Mouse (Mus musculus): Measurements from ENCODE around the gene Spata5. TPM values are rescaled to one million over a fixed set of nuclear protein-coding genes. Genes with fewer than 3 reads are reported as not detected.
A peak's percentile ranks its signal among the peaks of the same experiment; 100 is the strongest.
"Not testable (repeated sequence)": the region's sequence is repeated elsewhere in the genome, so short reads cannot be mapped to it uniquely, and the experiment has no call there.

The Spata5 gene
- total RNA-seq, 2 experiments from 2014 or later = 25.9 to 27.6 TPM

DNA sequence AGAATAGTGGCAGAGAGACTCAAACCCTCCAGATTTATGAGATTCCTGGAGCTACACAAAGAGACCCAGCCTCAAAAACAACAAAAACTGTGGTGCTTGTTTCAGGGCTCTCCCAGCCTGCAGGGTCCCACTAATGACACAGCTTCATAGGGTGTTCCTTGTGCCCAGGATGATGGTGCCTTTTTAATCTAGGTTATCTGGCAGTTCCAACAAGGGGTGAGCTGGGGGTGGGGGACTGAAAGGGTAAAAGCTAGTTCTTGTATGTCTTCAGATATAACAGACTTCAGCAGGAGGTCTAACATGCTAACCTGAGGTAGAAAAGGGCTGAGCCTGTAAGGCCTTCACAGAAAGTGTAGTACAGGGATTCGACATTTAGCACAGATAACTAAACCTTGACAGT is 149.1 kb downstream of the Spata5 start:
- no peak for DNase-seq (ENCODE audit: low spot score in 2 of 2)

DNA sequence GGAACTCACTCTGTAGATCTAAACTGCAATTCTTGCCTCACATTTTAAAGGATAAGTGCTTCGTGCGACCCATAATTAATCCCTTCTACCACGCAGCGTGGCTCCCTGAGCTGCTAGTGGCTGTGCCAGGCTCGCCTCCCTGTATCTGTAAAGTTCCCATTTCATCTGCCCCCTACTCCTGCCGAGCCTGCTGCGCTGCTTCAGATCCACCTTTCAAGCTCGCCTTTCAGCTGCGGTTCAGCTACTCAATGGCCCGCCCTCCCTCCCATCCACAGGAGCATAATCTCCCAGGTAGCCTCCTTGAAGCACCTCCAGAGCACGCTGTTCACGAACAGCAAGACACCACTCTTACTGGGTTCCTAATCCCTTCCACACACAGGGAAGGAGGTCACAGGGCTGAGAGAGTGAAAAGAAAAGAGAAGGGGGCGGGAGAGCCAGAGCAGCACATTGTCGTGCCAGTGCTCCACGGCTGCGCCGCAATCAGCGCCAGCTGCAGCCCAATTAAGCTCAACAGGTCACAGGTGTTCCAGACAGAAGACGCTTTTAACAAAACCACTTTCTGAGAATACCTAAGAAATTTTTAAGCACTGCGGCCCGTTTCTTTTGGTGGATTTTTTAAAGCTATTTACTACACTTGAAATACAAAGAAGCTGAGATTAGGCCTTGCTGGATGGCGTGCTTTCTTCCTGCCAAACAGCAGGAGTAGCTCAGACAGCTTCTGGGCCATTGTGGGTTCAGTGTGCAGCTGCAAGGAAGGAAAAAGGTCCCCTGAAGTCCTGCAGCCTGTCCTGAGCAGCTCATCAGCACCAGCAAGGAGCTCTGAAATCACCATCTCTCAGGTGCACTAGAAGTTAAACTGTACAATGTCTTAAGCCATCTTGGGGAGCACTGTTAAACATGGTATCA is 150.2 kb downstream of the Spata5 start:
- no peak for DNase-seq (ENCODE audit: low spot score in 2 of 2)

DNA sequence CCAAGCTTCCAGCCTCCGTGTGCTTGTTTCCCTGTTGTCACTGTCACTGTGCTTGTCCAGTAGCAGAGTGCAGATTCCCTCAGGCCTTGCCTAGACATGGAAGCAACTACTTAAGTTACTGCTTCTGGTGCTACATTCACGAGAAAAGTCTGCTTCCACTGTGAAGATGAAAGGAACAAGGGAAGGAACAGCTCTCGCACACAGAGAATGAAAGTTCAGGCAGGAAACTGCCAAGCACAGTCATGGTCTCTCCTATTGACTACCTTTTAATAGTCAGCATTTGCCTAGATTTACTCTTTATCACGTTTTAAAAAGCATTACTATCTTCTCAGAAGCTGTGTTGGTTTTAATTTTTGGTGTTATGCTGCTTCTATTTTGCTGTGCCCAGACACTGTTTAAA is 151.9 kb downstream of the Spata5 start:
- no peak for DNase-seq (ENCODE audit: low spot score in 2 of 2)

DNA sequence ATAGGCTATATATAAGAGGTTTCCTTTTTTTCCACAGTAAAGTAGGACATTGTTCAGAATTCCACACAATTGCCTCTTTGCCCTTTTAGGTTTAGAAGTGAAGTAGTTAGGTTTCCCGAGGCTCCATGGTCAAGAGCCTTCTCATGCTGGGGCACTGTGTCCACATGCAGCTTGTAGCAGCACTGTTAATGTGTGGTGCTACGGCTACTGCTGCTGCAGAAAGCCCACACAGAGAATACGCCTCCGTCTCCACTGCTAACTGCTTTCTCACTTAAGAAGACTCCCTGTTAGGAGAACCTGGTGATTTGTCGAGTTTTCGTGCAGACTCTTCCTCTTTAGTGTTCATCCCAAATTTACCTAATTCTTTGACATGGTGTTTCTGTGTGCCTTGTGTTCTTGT is 152.4 kb downstream of the Spata5 start:
- no peak for DNase-seq (ENCODE audit: low spot score in 2 of 2)

DNA sequence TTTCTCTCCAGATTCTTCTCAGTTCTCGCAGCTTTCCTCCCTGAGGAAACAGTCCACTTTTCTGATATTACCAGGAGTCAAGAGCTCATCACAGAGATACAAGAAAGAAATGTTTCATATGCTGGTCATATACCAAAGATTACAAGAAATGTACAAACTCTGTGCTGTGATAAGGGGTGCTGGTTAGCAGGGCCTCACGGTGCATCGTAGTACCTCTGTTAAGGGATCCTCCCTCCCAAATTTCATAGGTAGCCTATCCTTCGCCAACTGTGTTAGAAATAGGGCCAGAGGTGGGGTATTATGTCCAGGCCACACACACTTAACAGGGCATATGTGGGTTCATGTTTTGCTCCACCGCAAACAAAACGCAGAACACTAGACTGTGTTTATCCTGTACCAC is 157.1 kb downstream of the Spata5 start:
- no peak for DNase-seq (ENCODE audit: low spot score in 2 of 2)

DNA sequence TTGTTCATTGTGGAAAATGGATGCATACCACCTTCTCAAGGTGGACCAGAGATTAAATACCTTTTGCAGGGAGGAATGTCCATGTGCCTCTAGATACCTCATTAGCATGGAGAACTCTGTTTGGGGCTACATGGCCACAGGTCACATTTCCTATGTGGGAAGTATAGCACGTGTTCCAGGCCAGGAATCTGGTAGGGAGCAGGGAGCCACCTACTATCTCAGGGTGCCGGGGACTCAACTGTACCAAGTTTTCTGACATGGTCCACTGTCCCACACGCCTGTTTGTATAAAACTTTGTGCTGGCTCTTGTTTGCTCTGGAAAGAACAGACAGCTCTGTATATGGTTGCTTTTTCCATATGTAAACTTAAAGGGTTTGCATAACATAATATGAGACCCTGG is 158.0 kb downstream of the Spata5 start:
- no peak for DNase-seq (ENCODE audit: low spot score in 2 of 2)

DNA sequence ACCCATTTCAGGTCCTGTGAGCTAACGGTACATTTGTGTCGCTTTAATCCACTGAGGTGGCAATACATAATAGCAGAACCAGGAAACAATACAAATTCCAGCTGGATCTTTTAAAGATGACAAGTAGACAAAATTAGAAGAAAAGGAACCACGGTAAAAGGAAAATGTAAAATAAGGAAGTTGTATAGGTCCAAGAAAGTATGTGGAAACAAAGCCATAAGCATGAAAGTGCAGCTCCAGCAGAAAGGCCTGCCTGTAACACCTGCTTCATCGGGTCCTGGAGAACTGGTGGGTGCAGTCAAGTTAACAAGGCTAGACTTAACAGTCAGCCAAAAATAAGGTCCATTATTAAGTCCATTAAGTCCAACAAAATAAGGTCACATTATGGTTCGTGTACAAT is 164.9 kb downstream of the Spata5 start:
- no peak for DNase-seq (ENCODE audit: low spot score in 2 of 2)

DNA sequence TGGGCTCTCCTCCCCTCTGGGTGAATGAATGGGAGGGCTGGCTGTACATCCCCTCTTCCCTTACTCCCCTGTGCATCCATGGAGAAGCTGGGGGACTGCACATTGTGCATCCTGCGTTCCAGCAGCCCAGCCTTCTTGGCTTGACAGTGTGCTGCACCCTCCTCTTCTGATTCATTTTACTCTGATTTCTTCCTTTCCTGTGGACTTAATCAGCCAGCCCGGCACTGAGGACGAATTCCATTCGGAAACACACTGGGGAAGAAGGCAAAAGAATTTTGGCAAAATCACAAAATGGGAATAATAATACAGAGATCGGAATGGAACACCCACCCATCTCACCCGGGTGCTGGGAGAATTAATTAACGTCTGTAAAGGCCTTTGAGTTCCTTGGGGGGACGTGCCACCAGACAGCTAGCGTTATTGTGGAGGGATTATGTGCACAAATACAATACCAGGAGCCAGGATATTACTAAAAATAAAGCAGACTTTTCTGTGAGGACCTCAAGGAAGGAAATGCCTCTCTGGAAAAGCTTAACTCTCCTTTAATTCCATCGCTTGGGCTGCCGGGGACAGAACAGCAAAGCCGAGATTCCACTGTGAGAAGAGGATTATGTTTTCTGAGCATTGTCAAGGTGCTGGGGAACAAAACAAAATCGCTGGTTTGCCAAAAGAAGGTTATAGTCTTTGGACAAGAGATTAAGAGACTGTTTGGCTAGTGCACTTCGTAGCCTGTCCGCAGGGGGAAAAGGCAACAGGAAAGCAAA is 166.5 kb downstream of the Spata5 start:
- peak in 1 of 2 experiments; percentile 45 for DNase-seq (ENCODE audit: low spot score in 2 of 2)

DNA sequence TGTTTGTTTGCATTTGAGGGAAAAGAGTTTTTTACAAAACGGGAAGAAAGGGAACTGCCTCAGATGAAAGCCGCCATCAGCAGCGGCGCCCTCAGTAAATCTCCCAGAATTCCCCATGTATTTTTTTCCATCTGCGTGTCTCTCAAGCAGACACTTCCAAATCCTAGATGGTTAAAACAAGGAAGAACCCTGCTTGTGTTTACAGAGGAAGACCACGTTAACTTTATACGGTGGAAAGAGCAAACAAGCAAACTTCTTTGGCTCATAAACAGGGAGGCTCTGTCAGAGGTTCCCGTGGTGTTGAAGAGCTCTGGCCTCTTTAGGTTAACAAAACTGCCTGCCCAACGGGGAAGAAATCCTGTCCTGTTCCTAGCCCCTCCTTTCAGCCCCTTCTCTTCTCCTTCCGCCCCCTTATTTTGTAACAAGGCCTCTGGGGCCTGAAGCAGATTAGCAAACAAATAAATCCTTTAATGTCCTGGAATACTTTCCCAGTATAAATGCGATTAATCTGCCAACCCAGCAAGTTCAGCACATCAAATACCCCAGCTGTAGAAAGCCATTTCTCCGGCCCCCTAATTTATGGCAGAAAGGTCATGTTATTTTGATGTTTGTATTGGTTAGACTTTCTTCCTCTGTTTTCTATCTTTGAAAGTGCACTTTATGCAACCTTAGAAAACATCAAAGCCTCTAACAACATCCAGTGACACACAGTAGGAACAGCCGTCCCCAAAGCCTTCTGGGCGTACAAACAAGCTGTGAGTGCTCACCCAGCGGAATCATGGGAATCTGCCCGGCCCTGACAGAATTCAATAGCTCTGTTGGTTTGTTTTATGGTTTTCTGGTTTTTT is 167.3 kb downstream of the Spata5 start:
- no peak for DNase-seq (ENCODE audit: low spot score in 2 of 2)

DNA sequence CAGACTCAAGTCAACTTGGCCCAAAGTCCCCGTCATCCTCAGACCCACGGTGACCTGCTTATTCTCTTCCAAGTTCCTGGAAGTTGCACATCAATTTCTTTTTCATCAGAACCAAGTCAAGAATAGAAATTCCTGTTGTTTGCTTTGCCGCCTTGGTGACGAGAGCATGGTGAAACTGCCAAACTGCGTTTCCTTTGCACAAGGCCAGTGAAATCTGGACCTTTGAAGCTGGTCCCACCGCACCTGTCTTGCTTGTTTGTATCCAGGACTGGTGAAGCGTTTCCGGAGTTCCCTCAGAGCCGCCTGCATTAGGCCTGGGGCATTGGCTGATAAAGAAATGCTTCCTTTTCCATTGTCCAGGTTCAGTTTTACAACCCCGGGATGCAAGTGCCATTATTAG is 176.0 kb downstream of the Spata5 start:
- no peak for DNase-seq (ENCODE audit: low spot score in 2 of 2)

DNA sequence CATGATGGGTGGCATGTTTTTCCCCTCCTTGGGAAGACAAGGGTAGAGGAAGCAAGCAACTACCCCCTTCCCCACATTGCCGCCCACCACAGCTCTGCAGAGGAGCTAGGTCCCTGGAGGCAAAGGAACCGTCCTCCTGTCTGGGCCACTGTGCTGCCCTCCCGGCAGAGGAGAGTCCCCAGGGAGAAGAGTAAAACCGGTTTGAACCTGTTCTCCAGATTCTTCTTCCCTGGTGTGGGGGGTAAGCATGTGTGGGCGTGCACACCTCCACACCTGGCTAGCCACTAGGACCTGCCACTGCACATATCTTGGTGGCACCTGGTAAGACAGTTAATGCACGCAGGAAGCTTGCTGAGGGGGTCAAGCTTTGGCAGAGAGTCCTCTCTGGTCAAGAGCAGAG is 176.8 kb downstream of the Spata5 start:
- no peak for DNase-seq (ENCODE audit: low spot score in 2 of 2)

DNA sequence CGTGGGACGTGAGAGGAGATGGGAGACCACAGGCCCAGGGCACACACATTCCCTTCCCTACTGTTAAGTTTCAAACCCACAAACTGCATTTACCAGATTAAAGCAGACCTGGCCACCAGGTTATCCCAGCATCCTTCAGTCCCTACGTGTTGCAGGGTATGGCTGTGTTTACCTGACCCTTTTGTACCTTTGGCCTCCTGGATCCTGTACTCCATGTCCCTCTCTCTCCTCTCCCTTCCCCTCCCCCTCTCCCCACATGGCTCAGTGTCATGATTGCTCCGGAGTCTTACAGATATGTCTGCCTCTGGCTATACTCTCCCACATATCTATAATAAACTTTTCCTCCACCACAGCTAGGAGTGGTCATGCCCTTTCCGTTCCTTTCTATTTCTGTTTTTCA is 177.5 kb downstream of the Spata5 start:
- DNase-seq (ENCODE audit: low spot score in 2 of 2) = no peak

DNA sequence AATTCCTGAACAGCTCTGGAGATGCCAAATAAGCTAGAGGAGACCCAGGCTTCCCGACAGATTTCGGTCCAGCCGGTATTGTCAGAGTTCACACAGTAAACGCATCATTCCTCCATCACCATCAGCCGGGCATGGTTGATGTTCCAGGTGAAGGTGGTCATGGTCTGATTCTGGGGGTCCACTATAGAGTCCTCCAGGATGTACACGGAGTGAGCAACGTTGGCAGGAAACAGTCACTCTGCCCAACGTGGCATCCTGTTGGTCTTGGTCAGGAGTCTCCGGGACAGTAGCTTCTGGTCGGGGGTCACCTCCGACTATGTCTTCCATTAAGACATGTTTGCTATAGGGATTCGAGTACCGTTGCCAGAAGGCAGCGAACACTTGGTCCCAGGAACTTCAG is 179.9 kb downstream of the Spata5 start:
- DNase-seq (ENCODE audit: low spot score in 2 of 2) = not testable (repeated sequence)

DNA sequence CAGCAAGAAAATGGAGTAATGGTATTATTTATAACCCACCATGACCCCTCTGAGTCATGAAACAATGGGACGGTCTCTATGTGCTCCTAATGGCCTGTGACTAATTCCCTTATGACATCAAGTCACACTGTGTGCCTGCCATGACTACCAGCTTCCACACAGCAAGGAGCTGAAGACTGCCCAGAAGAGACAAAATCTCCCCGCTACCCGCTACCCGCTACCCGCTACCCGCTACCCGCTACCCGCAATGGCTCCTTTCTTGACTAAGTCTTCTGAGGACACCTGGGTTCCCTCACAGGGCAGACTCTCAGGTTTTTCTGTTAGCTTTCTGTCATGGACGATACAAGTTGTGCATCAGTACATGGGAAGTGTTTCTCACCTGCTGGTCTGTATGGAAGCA is 182.7 kb downstream of the Spata5 start:
- DNase-seq (ENCODE audit: low spot score in 2 of 2) = no peak

DNA sequence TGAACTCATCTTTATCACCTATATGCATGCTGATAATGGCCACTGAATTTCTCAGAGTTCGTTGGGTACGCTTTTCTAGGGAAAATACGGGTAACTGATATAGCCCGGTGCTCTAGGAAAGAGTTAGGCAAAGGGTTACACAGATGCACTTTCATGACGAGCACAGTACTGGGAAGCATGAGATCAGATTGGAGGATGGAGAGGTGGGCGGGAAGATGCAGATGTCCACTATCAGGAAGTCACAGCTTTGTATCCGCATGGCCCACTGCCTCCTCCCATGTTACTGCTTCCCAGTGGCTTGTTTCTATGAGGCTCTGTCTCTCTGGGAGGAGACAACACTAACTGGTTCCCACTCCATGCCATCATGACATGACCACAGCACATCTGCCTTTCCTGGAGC is 183.2 kb downstream of the Spata5 start:
- DNase-seq (ENCODE audit: low spot score in 2 of 2) = no peak

DNA sequence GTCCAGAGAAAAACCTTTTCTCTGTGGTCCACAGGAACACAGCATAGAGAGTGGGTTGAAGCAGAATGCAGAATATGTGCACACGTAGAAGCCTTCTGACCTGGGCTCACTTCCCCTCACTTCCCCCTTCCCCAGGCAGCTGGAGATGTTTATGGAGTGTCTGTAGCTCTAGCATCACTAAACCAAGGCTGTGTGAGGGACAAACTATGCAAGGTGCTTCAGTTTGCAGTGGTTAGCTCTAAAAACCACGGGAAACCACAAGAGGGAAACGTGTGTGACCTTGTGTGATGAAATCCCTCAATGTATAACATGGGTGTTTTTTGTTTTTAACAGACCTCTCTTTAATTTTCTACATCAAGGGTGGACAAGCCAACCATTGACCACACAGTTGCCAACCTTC is 183.8 kb downstream of the Spata5 start:
- DNase-seq (ENCODE audit: low spot score in 2 of 2) = no peak

DNA sequence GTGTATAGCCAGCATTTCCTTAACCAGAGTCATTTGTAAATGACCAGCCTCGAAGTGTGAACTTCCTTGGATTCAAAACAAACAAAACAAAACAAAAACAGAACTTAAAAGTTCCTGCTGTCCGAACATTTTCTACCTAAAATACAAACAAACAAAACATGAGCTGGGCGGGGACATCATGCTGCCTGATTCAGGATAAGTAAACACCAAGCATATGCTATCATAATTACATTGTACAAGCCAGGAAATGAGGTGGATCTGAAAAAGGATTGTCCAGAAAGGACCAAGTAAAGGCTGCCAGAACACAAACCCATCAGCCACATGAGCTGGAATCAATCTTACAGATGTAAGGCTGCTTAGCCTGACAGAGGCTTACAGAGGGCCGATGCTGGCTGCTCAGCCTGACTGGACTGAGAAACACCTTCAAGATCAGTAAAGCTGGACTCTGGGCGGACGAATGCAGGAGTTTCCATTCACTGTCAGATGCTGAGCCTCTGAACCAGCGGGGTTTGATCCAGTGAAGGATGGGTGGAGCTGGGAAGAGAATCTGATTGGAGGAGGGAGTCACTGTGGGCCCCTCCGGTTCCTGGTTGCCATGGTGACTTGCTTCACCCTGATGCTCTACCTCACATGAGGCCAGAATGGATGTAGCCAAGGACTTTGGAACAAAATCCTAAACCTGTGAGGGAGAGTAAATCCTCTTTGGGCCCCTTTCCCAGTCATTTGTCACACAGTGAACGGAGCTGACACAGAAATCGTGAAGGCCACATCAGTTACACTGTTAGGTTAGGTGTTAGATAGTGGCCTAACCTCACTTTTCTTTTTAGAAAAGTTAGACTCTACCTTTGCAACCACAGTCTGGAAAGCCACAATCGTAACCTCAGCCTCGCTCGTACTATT is 185.5 kb downstream of the Spata5 start:
- no peak for DNase-seq (ENCODE audit: low spot score in 2 of 2)

DNA sequence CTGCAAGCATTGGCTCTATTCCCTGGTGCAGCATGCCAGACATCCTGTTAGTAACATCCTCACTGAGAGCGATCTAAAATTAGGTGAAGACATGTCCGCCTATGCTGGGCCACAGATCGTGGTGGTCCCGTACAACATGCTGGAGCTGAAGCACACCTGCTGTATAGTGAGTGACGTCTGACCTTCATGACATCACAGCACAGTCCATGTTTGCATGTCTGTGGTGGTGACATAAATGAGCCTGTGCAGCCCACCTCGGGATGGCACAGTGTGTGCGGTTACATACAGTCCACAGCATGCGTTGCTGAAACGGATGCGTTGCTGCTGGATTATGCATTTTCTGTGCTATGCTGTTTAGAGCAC is 186.2 kb downstream of the Spata5 start:
- peak in 1 of 2 experiments; percentile 33 for DNase-seq (ENCODE audit: low spot score in 2 of 2)

DNA sequence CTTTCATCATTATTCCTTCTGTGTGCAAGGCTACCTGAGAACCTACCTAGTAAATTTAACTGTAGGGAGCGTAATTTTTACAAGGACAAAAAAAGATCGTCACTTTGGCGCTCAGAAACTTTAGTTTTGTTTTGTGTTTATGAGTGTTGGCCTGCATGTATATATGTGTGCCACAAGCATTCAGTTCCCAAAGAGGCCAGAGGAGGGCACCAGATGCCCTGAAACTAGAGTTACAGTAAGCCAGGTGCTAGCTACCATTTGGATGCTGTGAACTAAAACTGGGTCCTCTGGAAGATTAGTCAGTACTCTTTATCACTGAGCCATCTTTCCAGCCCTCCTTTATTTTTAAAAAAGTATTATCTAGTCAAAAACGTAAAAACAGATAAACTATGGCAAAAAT is 189.2 kb downstream of the Spata5 start:
- no peak for DNase-seq (ENCODE audit: low spot score in 2 of 2)

DNA sequence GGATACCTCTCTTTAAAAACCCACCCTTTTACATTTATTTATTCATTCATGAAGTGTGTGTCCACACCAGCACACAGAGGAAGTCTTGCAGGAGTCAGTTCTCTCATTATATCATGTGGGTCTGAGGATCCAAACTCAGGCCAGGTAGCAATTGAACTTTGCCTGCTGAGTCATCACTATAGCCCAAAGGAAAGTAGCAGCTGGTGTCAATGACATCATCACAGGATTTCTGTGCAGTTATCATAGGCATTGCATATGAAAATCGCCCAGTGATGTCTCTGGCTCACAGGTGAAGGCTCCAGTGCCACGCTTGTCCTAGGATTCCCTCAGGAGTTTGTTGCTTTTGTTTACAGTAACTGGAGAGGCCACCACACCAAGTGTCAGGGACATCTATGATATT is 191.0 kb downstream of the Spata5 start:
- no peak for DNase-seq (ENCODE audit: low spot score in 2 of 2)

DNA sequence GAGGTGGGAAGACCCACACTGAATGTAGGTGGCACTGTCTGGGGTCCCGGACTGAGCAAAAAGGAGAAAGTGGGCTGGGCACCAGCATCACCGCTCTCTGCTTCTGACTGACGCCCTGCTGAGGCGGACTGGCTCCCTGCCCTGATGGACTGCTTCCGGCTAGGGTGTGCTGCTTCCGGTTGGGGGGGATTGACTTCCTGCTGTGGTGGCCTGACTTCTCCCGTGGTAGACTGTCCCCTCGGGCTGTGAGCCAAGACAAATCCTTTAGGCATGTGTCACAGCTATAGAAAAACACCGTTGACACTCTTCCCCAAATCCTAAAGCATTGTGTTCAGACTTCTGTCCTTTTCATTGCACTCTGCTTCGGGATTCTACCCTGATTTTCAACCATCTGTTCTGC is 194.0 kb downstream of the Spata5 start:
- DNase-seq (ENCODE audit: low spot score in 2 of 2) = no peak

Data from gastrocnemius, postnatal 4 days (tissue).